14 mouse cellular contexts compared by ENCODE assay signal in the genomic region with DNA sequence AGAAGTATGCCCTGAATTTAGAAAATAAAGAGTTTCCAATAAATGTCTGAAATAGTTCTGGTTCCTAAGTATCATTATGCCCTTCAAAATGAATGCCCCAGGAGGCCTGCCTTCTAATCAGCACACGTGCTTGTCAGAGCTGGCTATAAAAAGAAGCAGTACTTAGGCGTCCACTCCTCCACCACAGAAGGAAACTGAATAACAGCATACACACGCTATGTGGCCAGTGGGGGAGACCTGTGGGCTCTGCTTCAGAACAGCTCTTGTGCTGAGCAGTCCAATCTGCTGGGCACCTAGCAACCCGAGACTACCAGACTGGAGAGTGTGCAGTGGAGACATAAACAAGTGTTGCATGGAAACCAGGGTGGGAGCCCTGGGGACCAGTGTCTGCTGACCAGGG.
DNase-seq lines count a peak whose midpoint lies in the region; ATAC-seq and TF ChIP-seq lines count a peak whose summit lies in the region.
"Had no signal": no experiment of that assay in that cellular context is flagged by ENCODE, and none has a peak within 500 bp of the region (broad histone marks: within the 10 kb centered on the region; RNA-seq: fewer than 3 reads in every experiment).

No protein-coding gene starts in this region.

- peak; percentile 52 for ATAC-seq in kidney, embryonic 15.5 days (replicated peaks; ENCODE audit: low FRiP score)
- peak; percentile 62 for ATAC-seq in embryonic facial prominence, embryonic 14.5 days (ENCODE audit: low read depth)

- H3K4me2 ChIP-seq in kidney, embryonic 15.5 days: no peak overlapping the region
- H3K4me2 ChIP-seq in embryonic facial prominence, embryonic 14.5 days (ENCODE audit: low read depth, low read length): no peak overlapping the region
- H3K4me2 ChIP-seq: limb, embryonic 15.5 days; neural tube, embryonic 12.5 days had no signal

- H3K9ac ChIP-seq in kidney, embryonic 15.5 days: no peak overlapping the region
- no peak overlapping the region for H3K9ac ChIP-seq in embryonic facial prominence, embryonic 14.5 days (ENCODE audit: low read depth, low read length)
- H3K9ac ChIP-seq: limb, embryonic 15.5 days; neural tube, embryonic 12.5 days had no signal

- H3K9me3 ChIP-seq in kidney, embryonic 15.5 days (replicated peaks): no peaks in the 10 kb centered on the region
- no peaks in the 10 kb centered on the region for H3K9me3 ChIP-seq in embryonic facial prominence, embryonic 14.5 days (ENCODE audit: control insufficient read depth, low read length)
- H3K9me3 ChIP-seq: limb, embryonic 15.5 days; neural tube, embryonic 12.5 days had no signal

- WGBS in kidney, embryonic 15.5 days: 22% methylated on average over 4 of the region's 4 CpGs
- 42% methylated on average over 4 of the region's 4 CpGs for WGBS in kidney, adult 2 months
- WGBS in embryonic facial prominence, embryonic 14.5 days: 35% methylated on average over 4 of the region's 4 CpGs

- TF ChIP-seq POLR2A in kidney, adult 2 months (IDR thresholded peaks at IDR 0.05; ENCODE audit: low read depth, low read length): no peak

- no peak for DNase-seq in kidney, adult 2 months
- peak; percentile 49 for DNase-seq in 3T3-L1 (ENCODE audit: low read depth, low spot score)
- peak; percentile 74 for DNase-seq in embryonic facial prominence, embryonic 14.5 days (ENCODE audit: low spot score)
- peak; percentile 62 to 75 for DNase-seq in heart, postnatal 10 days
- no peak for DNase-seq in layer of hippocampus, adult 2 months (ENCODE audit: low spot score in 2 of 2)
- DNase-seq in T-cell, adult 2 months (ENCODE audit: low spot score): no peak
- DNase-seq in cerebellum, adult 8-10 months: no peak
- DNase-seq: cerebellum, postnatal 14 days; kidney, postnatal 36 days; right cerebral cortex, postnatal 4 days had no signal

- H3K4me3 ChIP-seq in kidney, embryonic 15.5 days (replicated peaks): no peak overlapping the region
- no peak overlapping the region for H3K4me3 ChIP-seq in kidney, adult 2 months (ENCODE audit: insufficient read depth, low read depth, low read length)
- no peak overlapping the region for H3K4me3 ChIP-seq in embryonic facial prominence, embryonic 14.5 days (ENCODE audit: low read depth, low read length)
- no peak overlapping the region for H3K4me3 ChIP-seq in layer of hippocampus, adult 2 months
- H3K4me3 ChIP-seq: limb, embryonic 15.5 days; neural tube, embryonic 12.5 days had no signal

- no peaks in the 10 kb centered on the region for H3K36me3 ChIP-seq in kidney, embryonic 15.5 days
- H3K36me3 ChIP-seq in kidney, adult 2 months (ENCODE audit: control insufficient read depth, insufficient read depth, low read length): no peaks in the 10 kb centered on the region
- H3K36me3 ChIP-seq in embryonic facial prominence, embryonic 14.5 days (ENCODE audit: control insufficient read depth, insufficient read depth, low read length): no peaks in the 10 kb centered on the region
- H3K36me3 ChIP-seq: limb, embryonic 15.5 days; neural tube, embryonic 12.5 days had no signal

- no peak overlapping the region for H3K27ac ChIP-seq in kidney, embryonic 15.5 days
- H3K27ac ChIP-seq in kidney, adult 2 months (ENCODE audit: insufficient read depth, low read depth, low read length): no peak overlapping the region
- no peak overlapping the region for H3K27ac ChIP-seq in embryonic facial prominence, embryonic 14.5 days (replicated peaks; ENCODE audit: low read depth, low read length)
- no peak overlapping the region for H3K27ac ChIP-seq in layer of hippocampus, adult 2 months
- H3K27ac ChIP-seq: limb, embryonic 15.5 days; neural tube, embryonic 12.5 days had no signal

- peaks cover 36% of the 10 kb centered on the region for H3K4me1 ChIP-seq in kidney, embryonic 15.5 days
- no peaks in the 10 kb centered on the region for H3K4me1 ChIP-seq in kidney, adult 2 months (ENCODE audit: control insufficient read depth, insufficient read depth, low read length)
- 0 out of 2 replicates have a peak, but pooled peaks cover 8% of the 10 kb centered on the region for H3K4me1 ChIP-seq in embryonic facial prominence, embryonic 14.5 days (ENCODE audit: control insufficient read depth, insufficient read depth, low read length)
- H3K4me1 ChIP-seq: neural tube, embryonic 12.5 days had no signal

- intact Hi-C loops in heart, postnatal 10 days (cut with DNase I): no loop called here

- no peaks in the 10 kb centered on the region for H3K27me3 ChIP-seq in kidney, embryonic 15.5 days
- H3K27me3 ChIP-seq in kidney, adult 2 months (replicated peaks; ENCODE audit: control insufficient read depth, insufficient read depth, low read length): no peaks in the 10 kb centered on the region
- H3K27me3 ChIP-seq in embryonic facial prominence, embryonic 14.5 days (replicated peaks; ENCODE audit: control insufficient read depth, insufficient read depth, low read length): no peaks in the 10 kb centered on the region
- H3K27me3 ChIP-seq: CH12.LX; limb, embryonic 15.5 days; neural tube, embryonic 12.5 days had no signal

- no peak for TF ChIP-seq CTCF in kidney, adult 2 months (conservative IDR thresholded peaks at IDR 0.05; ENCODE audit: insufficient read depth, insufficient read length, low read depth, low read length)
- no peak for TF ChIP-seq CTCF in layer of hippocampus, adult 2 months (conservative IDR thresholded peaks at IDR 0.05)

Comparison
In these comparisons a context has a peak if more than half of its experiments do, and no peak if none do; other contexts are left out.
1. DNase-seq: peak in 3T3-L1 (single experiment), embryonic facial prominence, embryonic 14.5 days (single experiment) and heart, postnatal 10 days (2 of 2); none in kidney, adult 2 months (single experiment), layer of hippocampus, adult 2 months (0 of 2), T-cell, adult 2 months (single experiment) and cerebellum, adult 8-10 months (single experiment).